Mouse (Mus musculus) MEL (cell line): Measurements from ENCODE around the gene Tsku. TPM values are rescaled to one million over a fixed set of nuclear protein-coding genes. Genes with fewer than 3 reads are reported as not detected.
A peak's percentile ranks its signal among the peaks of the same experiment; 100 is the strongest.

Experiments used
- DNase-seq: peaks from one replicate; pipeline ENCODE4 v3.0.0; 2011; ENCODE audit warnings: low read depth, low spot score
- H3K27ac ChIP-seq: 2 replicates; pipeline ENCODE4 v1.5.1; 2012; ENCODE audit warnings: low read depth, mild to moderate bottlenecking, control low read depth, low read length, moderate library complexity; ENCODE audit not compliant: control insufficient read depth
- H3K27me3 ChIP-seq, 2 experiments: fragments of 150-350 bp in 1 of 2; sonication (generic) in 1 of 2; 2 replicates each; pipeline ENCODE4 v1.6.1; 2012; ENCODE audit warnings: low read length in 2 of 2, mild to moderate bottlenecking in 2 of 2, improper control_type of control experiment in 1 of 2, moderate library complexity in 1 of 2; ENCODE audit not compliant: insufficient read depth in 2 of 2, control insufficient read depth in 1 of 2
- H3K36me3 ChIP-seq, 2 experiments: 2 replicates each; pipeline ENCODE4 v1.6.1; 2012 to 2014; ENCODE audit warnings: low read length in 2 of 2, improper control_type of control experiment in 1 of 2, inconsistent platforms in 1 of 2, mild to moderate bottlenecking in 1 of 2; ENCODE audit not compliant: insufficient read depth in 2 of 2, control insufficient read depth in 1 of 2
- H3K4me1 ChIP-seq, 2 experiments: fragments of 150-350 bp in 1 of 2; sonication (generic) in 1 of 2; 2 replicates each; pipeline ENCODE4 v1.6.1; 2012; ENCODE audit warnings: low read length in 2 of 2, improper control_type of control experiment in 1 of 2, mild to moderate bottlenecking in 1 of 2; ENCODE audit not compliant: insufficient read depth in 2 of 2, control insufficient read depth in 1 of 2
- H3K4me3 ChIP-seq, 2 experiments: fragments of 150-350 bp in 1 of 2; sonication (generic) in 1 of 2; 2 replicates each; pipeline ENCODE4 v1.5.1; 2012; ENCODE audit warnings: low read depth in 2 of 2, low read length in 2 of 2, mild to moderate bottlenecking in 2 of 2, moderate library complexity in 2 of 2, control low read depth in 1 of 2, improper control_type of control experiment in 1 of 2; ENCODE audit not compliant: control insufficient read depth in 1 of 2, insufficient read depth in 1 of 2
- H3K79me2 ChIP-seq: 2 replicates; pipeline ENCODE4 v1.6.1; 2012; ENCODE audit warnings: mild to moderate bottlenecking, low read length, moderate library complexity; ENCODE audit not compliant: control insufficient read depth, poor library complexity, insufficient read depth
- H3K9ac ChIP-seq: 2 replicates; pipeline ENCODE4 v1.6.1; 2012; ENCODE audit warnings: low read depth, mild to moderate bottlenecking, control low read depth, low read length, moderate library complexity; ENCODE audit not compliant: control insufficient read depth, poor library complexity, severe bottlenecking
- H3K9me3 ChIP-seq: fragments of 150-350 bp; sonication (generic); replicated peaks from 2 replicates; pipeline ENCODE4 v1.6.1; 2012; ENCODE audit warnings: mild to moderate bottlenecking, low read length, improper control_type of control experiment, moderate library complexity; ENCODE audit not compliant: insufficient read depth
- BHLHE40 ChIP-seq: IDR thresholded peaks from 2 replicates; pipeline ENCODE4 v1.6.1; 2012; ENCODE audit warnings: low read depth, mild to moderate bottlenecking, inconsistent platforms, low read length, improper control_type of control experiment, borderline replicate concordance
- CHD2 ChIP-seq: IDR thresholded peaks from 2 replicates; pipeline ENCODE4 v1.6.1; 2011; ENCODE audit warnings: low read length, improper control_type of control experiment
- E2F4 ChIP-seq: IDR thresholded peaks from 2 replicates; pipeline ENCODE4 v1.6.1; 2011; ENCODE audit warnings: low read depth, low read length, improper control_type of control experiment, borderline replicate concordance
- ELF1 ChIP-seq: IDR thresholded peaks from 2 replicates; pipeline ENCODE4 v1.6.1; 2014; ENCODE audit warnings: low read depth, mild to moderate bottlenecking, inconsistent platforms, low read length, improper control_type of control experiment, moderate library complexity
- GATA1 ChIP-seq: IDR thresholded peaks from 2 replicates; pipeline ENCODE4 v1.6.1; 2011; ENCODE audit warnings: low read depth, low read length, improper control_type of control experiment
- HCFC1 ChIP-seq: IDR thresholded peaks from 2 replicates; pipeline ENCODE4 v1.6.1; 2012; ENCODE audit warnings: low read depth, mild to moderate bottlenecking, inconsistent platforms, low read length, improper control_type of control experiment, moderate library complexity
- KAT2A ChIP-seq: conservative IDR thresholded peaks from 2 replicates; pipeline ENCODE4 v1.6.1; 2012; ENCODE audit warnings: low read depth, low read length, improper control_type of control experiment, inconsistent platforms
- MAFK ChIP-seq: IDR thresholded peaks from 2 replicates; pipeline ENCODE4 v1.6.1; 2011; ENCODE audit warnings: low read depth, mild to moderate bottlenecking, low read length, improper control_type of control experiment, borderline replicate concordance
- MEF2A ChIP-seq: IDR thresholded peaks from 2 replicates; pipeline ENCODE4 v1.6.1; 2014; ENCODE audit warnings: low read depth, mild to moderate bottlenecking, inconsistent platforms, low read length, improper control_type of control experiment; ENCODE audit not compliant: poor library complexity, insufficient replicate concordance, severe bottlenecking; ENCODE audit errors: extremely low read depth
- MXI1 ChIP-seq: IDR thresholded peaks from 2 replicates; pipeline ENCODE4 v1.6.1; 2011; ENCODE audit warnings: mild to moderate bottlenecking, low read depth, low read length, improper control_type of control experiment
- MYB ChIP-seq: IDR thresholded peaks from 2 replicates; pipeline ENCODE4 v1.6.1; 2011; ENCODE audit warnings: mild to moderate bottlenecking, low read depth, low read length, improper control_type of control experiment
- MYC ChIP-seq: IDR thresholded peaks from 2 replicates; pipeline ENCODE4 v1.6.1; 2011; ENCODE audit warnings: low read depth, mild to moderate bottlenecking, low read length, improper control_type of control experiment, moderate library complexity
- NRF1 ChIP-seq: IDR thresholded peaks from 2 replicates; pipeline ENCODE4 v1.6.1; 2014; ENCODE audit warnings: low read depth, mild to moderate bottlenecking, inconsistent platforms, low read length, improper control_type of control experiment, moderate library complexity; ENCODE audit not compliant: poor library complexity, insufficient read depth, severe bottlenecking
- POLR2A ChIP-seq, 2 experiments: IDR thresholded peaks; 2 replicates each; pipeline ENCODE4 v1.6.1; 2011 to 2012; ENCODE audit warnings: low read length in 2 of 2, mild to moderate bottlenecking in 2 of 2, control low read depth in 1 of 2, improper control_type of control experiment in 1 of 2, low read depth in 1 of 2, moderate library complexity in 1 of 2; ENCODE audit not compliant: control insufficient read depth in 1 of 2, insufficient read depth in 1 of 2, poor library complexity in 1 of 2
- POLR2AphosphoS2 ChIP-seq: IDR thresholded peaks from 2 replicates; pipeline ENCODE4 v1.6.1; 2011; ENCODE audit warnings: low read length, improper control_type of control experiment
- RAD21 ChIP-seq: IDR thresholded peaks from 2 replicates; pipeline ENCODE4 v1.6.1; 2011; ENCODE audit warnings: mild to moderate bottlenecking, low read depth, low read length, improper control_type of control experiment
- RCOR1 ChIP-seq: IDR thresholded peaks from 2 replicates; pipeline ENCODE4 v1.6.1; 2012; ENCODE audit warnings: low read depth, mild to moderate bottlenecking, inconsistent platforms, low read length, improper control_type of control experiment
- SIN3A ChIP-seq: IDR thresholded peaks from 2 replicates; pipeline ENCODE4 v1.6.1; 2012; ENCODE audit warnings: low read length, improper control_type of control experiment, inconsistent platforms
- USF1 ChIP-seq: IDR thresholded peaks from 2 replicates; pipeline ENCODE4 v1.6.1; 2014; ENCODE audit warnings: low read depth, mild to moderate bottlenecking, inconsistent platforms, low read length, improper control_type of control experiment, moderate library complexity
- USF2 ChIP-seq, 2 experiments: IDR thresholded peaks; 2 replicates each; pipeline ENCODE4 v1.6.1; 2011 to 2012; ENCODE audit warnings: improper control_type of control experiment in 2 of 2, low read length in 2 of 2, borderline replicate concordance in 1 of 2, inconsistent platforms in 1 of 2, low read depth in 1 of 2, mild to moderate bottlenecking in 1 of 2; ENCODE audit not compliant: insufficient read depth in 1 of 2
- ZC3H11A ChIP-seq: IDR thresholded peaks from 2 replicates; pipeline ENCODE4 v1.6.1; 2012; ENCODE audit warnings: low read depth, mild to moderate bottlenecking, inconsistent platforms, low read length, improper control_type of control experiment
- ZKSCAN1 ChIP-seq: IDR thresholded peaks from 2 replicates; pipeline ENCODE4 v1.6.1; 2012; ENCODE audit warnings: low read depth, mild to moderate bottlenecking, inconsistent platforms, low read length, improper control_type of control experiment, moderate library complexity
- ZNF384 ChIP-seq: IDR thresholded peaks from 2 replicates; pipeline ENCODE4 v1.6.1; 2012; ENCODE audit warnings: low read depth, mild to moderate bottlenecking, inconsistent platforms, low read length, improper control_type of control experiment
- polyA plus RNA-seq, 2 experiments: library from polyadenylated mRNA; stranded (reverse) in 1 of 2; unstranded in 1 of 2; fragments of >175 nt in 1 of 2; fragments of >200 nt in 1 of 2; gene quantifications; 2 replicates each; pipeline versions ENCODE4 v1.2.1 to v1.2.4; 2012; ENCODE audit warnings: low replicate concordance in 2 of 2, low read depth in 1 of 2; ENCODE audit not compliant: insufficient read length in 2 of 2, insufficient read depth in 1 of 2, missing spikeins in 1 of 2
- total RNA-seq: library from RNA; depleted of rRNA; stranded (reverse); fragments of 300-350 nt; gene quantifications from 2 replicates; pipeline ENCODE4 v1.2.3, GENCODE M21; 2012

Tsku gene
- total and polyA plus RNA-seq, 3 experiments: 0.12 to 0.99 TPM; not detected in 1

GRCm38 (mm10) chr7:98361662-98362061, 534 bp upstream of the Tsku start:
- no peaks in the 10 kb centered on the region for H3K9me3 ChIP-seq
- peak overlapping the region; percentile 64 to 65; a peak in 3 of 4 replicates for H3K4me3 ChIP-seq
- H3K27ac ChIP-seq: no peak overlapping the region
- H3K36me3 ChIP-seq: no peaks in the 10 kb centered on the region
- TF ChIP-seq NRF1 (no peak), ZC3H11A (no peak), USF2 (IDR thresholded peaks at IDR 0.05; ENCODE audit: borderline replicate concordance in 1 of 2, insufficient read depth in 1 of 2, low read depth in 1 of 2, low read length in 2 of 2) (no peak), CHD2 (no peak), ZKSCAN1 (no peak), ZNF384 (no peak), MXI1 (no peak), MEF2A (no peak), HCFC1 (no peak), MYC (no peak), MYB (no peak), E2F4 (no peak), SIN3A (no peak), USF1 (no peak), MAFK (no peak), POLR2AphosphoS2 (no peak), GATA1 (no peak), RCOR1 (no peak), POLR2A (IDR thresholded peaks at IDR 0.05; ENCODE audit: control insufficient read depth in 1 of 2, insufficient read depth in 1 of 2, low read depth in 1 of 2, low read length in 2 of 2, poor library complexity in 1 of 2) (no peak), RAD21 (no peak)
- peaks cover 0 to 3% of the 10 kb centered on the region in 2 experiments for H3K27me3 ChIP-seq
- peak; percentile 11 for DNase-seq
- no peaks in the 10 kb centered on the region for H3K79me2 ChIP-seq
- peak overlapping the region; percentile 11 for H3K9ac ChIP-seq
- H3K4me1 ChIP-seq: no peaks in the 10 kb centered on the region

DNA sequence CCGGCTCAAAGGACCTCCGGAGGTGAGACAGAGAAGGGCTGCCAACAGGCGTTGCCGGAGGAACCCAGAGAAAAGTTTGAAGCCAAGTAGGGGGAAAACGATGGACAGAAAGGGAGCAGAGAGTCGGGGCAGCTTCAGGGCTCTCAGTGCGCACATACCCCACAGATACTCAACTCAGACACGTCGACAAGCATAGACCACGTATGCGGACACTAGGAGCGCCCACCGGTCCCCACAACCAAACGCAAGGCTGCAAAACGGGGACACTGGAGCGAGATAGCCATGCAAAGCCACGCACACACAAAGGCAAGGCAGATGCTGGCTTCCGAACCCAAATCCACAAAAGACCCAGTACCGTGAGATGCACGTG, 522 bp downstream of the Tsku start:
- Histone ChIP-seq H3K4me1 (no peaks in the 10 kb centered on the region), H3K9ac (peak overlapping the region; percentile 59), H3K79me2 (no peaks in the 10 kb centered on the region), H3K36me3 (no peaks in the 10 kb centered on the region), H3K27me3 (peaks cover 0 to 3% of the 10 kb centered on the region in 2 experiments; a peak in 3 of 4 replicates), H3K9me3 (no peaks in the 10 kb centered on the region), H3K4me3 (peak overlapping the region; percentile 64 to 65), H3K27ac (no peak overlapping the region)
- DNase-seq: peak; percentile 16
- TF ChIP-seq POLR2AphosphoS2 (no peak), CHD2 (no peak), ZKSCAN1 (no peak), BHLHE40 (no peak), MEF2A (no peak), KAT2A (no peak), ELF1 (no peak)
